Mouse (Mus musculus) liver, embryonic 16.5 days (tissue): ENCODE measurements around the gene 6030468B19Rik. TPM values are rescaled to one million over a fixed set of nuclear protein-coding genes. Genes with fewer than 3 reads are reported as not detected.

Experiments used
- ATAC-seq: fragments of 200-750 bp; cut with Nextera tagmentation; 2 replicates; pipeline ENCODE4 v1.8.0; 2017; ENCODE audit warnings: low read depth, mild to moderate bottlenecking, moderate number of reproducible peaks, moderate library complexity
- H3K27ac ChIP-seq: fragments of 300-500 bp; sonication (generic); 2 replicates; pipeline ENCODE4 v1.5.1; 2014; ENCODE audit warnings: mild to moderate bottlenecking, low read length
- H3K27me3 ChIP-seq: fragments of 300-500 bp; sonication (generic); 2 replicates; pipeline ENCODE4 v1.6.1; 2014; ENCODE audit warnings: low read depth, low read length, mixed read lengths; ENCODE audit not compliant: control insufficient read depth, insufficient read depth
- H3K36me3 ChIP-seq: fragments of 300-500 bp; sonication (generic); 2 replicates; pipeline ENCODE4 v1.6.1; 2014; ENCODE audit warnings: mild to moderate bottlenecking; ENCODE audit not compliant: control insufficient read depth, insufficient read depth
- H3K4me1 ChIP-seq: fragments of 300-500 bp; sonication (generic); 2 replicates; pipeline ENCODE4 v1.6.1; 2014; ENCODE audit warnings: low read depth, low read length, mixed read lengths; ENCODE audit not compliant: control insufficient read depth
- H3K4me2 ChIP-seq: fragments of 300-500 bp; sonication (generic); 2 replicates; pipeline ENCODE4 v1.6.1; 2014; ENCODE audit warnings: low read depth, low read length, mixed read lengths
- H3K4me3 ChIP-seq: fragments of 300-500 bp; sonication (generic); 2 replicates; pipeline ENCODE4 v1.5.1; 2014; ENCODE audit warnings: low read depth, mild to moderate bottlenecking, low read length
- H3K9ac ChIP-seq: fragments of 300-500 bp; sonication (generic); 2 replicates; pipeline ENCODE4 v1.6.1; 2014; ENCODE audit warnings: low read depth, low read length
- H3K9me3 ChIP-seq: fragments of 300-500 bp; sonication (generic); replicated peaks from 2 replicates; pipeline ENCODE4 v1.6.1; 2016; ENCODE audit warnings: low read length; ENCODE audit not compliant: control insufficient read depth
- WGBS: fragments of 180-500 bp; shearing (Covaris S2); extraction: QIAGEN DNeasy Blood & Tissue Kit; methylation state at CpG from one replicate; pipeline ENCODE4 v1.1.7; 2014; ENCODE audit not compliant: insufficient replicate concordance; 5-methylcytosine and 5-hydroxymethylcytosine counted together
- polyA plus RNA-seq: library from polyadenylated mRNA; unstranded; fragments of >200 nt; fragmentation: Nextera tagmentation; extraction: Ambion mirVana; gene quantifications from 2 replicates; pipeline ENCODE4 v1.2.1, GENCODE M21; 2015

Gene 6030468B19Rik
- polyA plus RNA-seq, 1 experiment from 2014 or later: 74.2 TPM

DNA sequence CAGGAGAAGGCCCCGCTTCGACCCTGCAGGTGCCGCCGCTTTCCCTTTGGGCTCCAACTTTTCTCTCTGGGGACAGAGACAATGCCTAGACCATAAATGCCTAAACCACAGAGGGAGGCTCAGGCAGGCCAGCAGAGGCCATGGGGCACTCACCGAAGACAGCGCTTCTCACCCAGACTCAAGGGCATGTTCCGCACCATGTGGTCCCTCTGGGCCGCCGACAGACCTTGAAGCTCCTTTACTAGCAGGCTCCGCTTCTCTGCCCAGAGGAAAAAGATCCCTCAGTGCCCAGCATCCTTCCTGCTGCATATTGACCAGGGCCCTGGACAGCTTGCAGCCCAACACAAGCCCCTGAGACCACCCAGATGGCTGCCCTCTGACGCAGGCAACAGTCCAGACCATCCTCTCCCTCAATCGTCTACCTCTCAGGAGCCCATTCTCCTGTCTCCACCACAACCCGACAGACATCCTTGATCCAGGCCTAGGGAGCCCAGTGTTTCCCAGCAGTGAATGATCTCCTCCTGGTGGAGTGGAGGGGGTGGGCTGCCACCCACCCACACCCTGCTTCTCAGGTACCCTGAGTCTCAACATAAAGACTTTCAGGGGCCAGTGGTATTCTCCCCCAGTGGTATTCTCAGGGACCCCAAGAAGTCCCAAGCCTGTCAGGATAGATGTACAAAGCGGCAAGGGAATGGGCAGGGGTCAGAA is 21.2 kb upstream of the 6030468B19Rik start:
- H3K27ac ChIP-seq: no peak overlapping the region
- H3K4me2 ChIP-seq: no peak overlapping the region
- ATAC-seq: no peak
- WGBS: 91% methylated on average over 14 of the region's 14 CpGs
- H3K9me3 ChIP-seq: no peaks in the 10 kb centered on the region
- no peak overlapping the region for H3K4me3 ChIP-seq
- peaks cover 67% of the 10 kb centered on the region for H3K36me3 ChIP-seq
- peaks cover 22% of the 10 kb centered on the region for H3K4me1 ChIP-seq
- H3K9ac ChIP-seq: no peak overlapping the region
- H3K27me3 ChIP-seq: no peaks in the 10 kb centered on the region

GRCm38 (mm10) chr11:117777111-117777510 is 20.3 kb upstream of the 6030468B19Rik start:
- Histone ChIP-seq H3K27me3 (no peaks in the 10 kb centered on the region), H3K4me1 (peaks cover 26% of the 10 kb centered on the region), H3K36me3 (peaks cover 62% of the 10 kb centered on the region), H3K9me3 (no peaks in the 10 kb centered on the region), H3K4me3 (no peak overlapping the region), H3K9ac (no peak overlapping the region), H3K4me2 (no peak overlapping the region; the same call in 1 of the 2 replicates), H3K27ac (peak overlapping the region; percentile 59; the same call in 1 of the 2 replicates)
- WGBS: 67% methylated on average over 5 of the region's 5 CpGs
- ATAC-seq: no peak

- H3K27me3 ChIP-seq: no peaks in the 10 kb centered on the region
- peak overlapping the region; percentile 45 for H3K27ac ChIP-seq
- peaks cover 26% of the 10 kb centered on the region for H3K4me1 ChIP-seq
- H3K4me3 ChIP-seq: peak overlapping the region; percentile 87
- peak overlapping the region; percentile 95 for H3K9ac ChIP-seq
- H3K9me3 ChIP-seq: no peaks in the 10 kb centered on the region
- WGBS: 85% methylated on average over 11 of the region's 11 CpGs
- ATAC-seq: no peak
- H3K36me3 ChIP-seq: peaks cover 53% of the 10 kb centered on the region
- peak overlapping the region; percentile 97 for H3K4me2 ChIP-seq
These were observed 19.4 kb upstream of the 6030468B19Rik start for GRCm38 (mm10) chr11:117778031-117778430.

- Histone ChIP-seq H3K4me1 (peaks cover 34% of the 10 kb centered on the region), H3K4me3 (peak overlapping the region; percentile 87), H3K4me2 (peak overlapping the region; percentile 97), H3K36me3 (peaks cover 45% of the 10 kb centered on the region), H3K27ac (peak overlapping the region; percentile 99), H3K9me3 (no peaks in the 10 kb centered on the region), H3K9ac (peak overlapping the region; percentile 95), H3K27me3 (no peaks in the 10 kb centered on the region)
- ATAC-seq: no peak
- WGBS: 17% methylated on average over 12 of the region's 12 CpGs
These were observed 18.5 kb upstream of the 6030468B19Rik start for GRCm38 (mm10) chr11:117778851-117779433.

- Histone ChIP-seq H3K4me1 (peaks cover 41% of the 10 kb centered on the region), H3K4me2 (peak overlapping the region; percentile 97), H3K27ac (peak overlapping the region; percentile 99), H3K27me3 (no peaks in the 10 kb centered on the region), H3K4me3 (peak overlapping the region; percentile 87), H3K9me3 (no peaks in the 10 kb centered on the region), H3K36me3 (peaks cover 44% of the 10 kb centered on the region), H3K9ac (peak overlapping the region; percentile 95)
- under 1% methylated on average over 38 of the region's 38 CpGs for WGBS
- peak; percentile 39 for ATAC-seq
These were observed 17.8 kb upstream of the 6030468B19Rik start for GRCm38 (mm10) chr11:117779434-117780198.

GRCm38 (mm10) chr11:117780199-117780515 is 17.3 kb upstream of the 6030468B19Rik start:
- Histone ChIP-seq H3K4me2 (peak overlapping the region; percentile 97), H3K4me3 (peak overlapping the region; percentile 87), H3K9me3 (no peaks in the 10 kb centered on the region), H3K27ac (peak overlapping the region; percentile 99), H3K36me3 (peaks cover 44% of the 10 kb centered on the region), H3K4me1 (peaks cover 45% of the 10 kb centered on the region), H3K9ac (peak overlapping the region; percentile 95), H3K27me3 (no peaks in the 10 kb centered on the region)
- ATAC-seq: 0 out of 2 replicates have a peak, but pooled peaks have one; percentile 0
- 0% methylated on average over 17 of the region's 17 CpGs for WGBS

GRCm38 (mm10) chr11:117780582-117781111 is 16.8 kb upstream of the 6030468B19Rik start:
- WGBS: under 1% methylated on average over 19 of the region's 19 CpGs
- peak overlapping the region; percentile 87 for H3K4me3 ChIP-seq
- peaks cover 43% of the 10 kb centered on the region for H3K36me3 ChIP-seq
- no peaks in the 10 kb centered on the region for H3K27me3 ChIP-seq
- H3K4me2 ChIP-seq: peak overlapping the region; percentile 97
- H3K9ac ChIP-seq: peak overlapping the region; percentile 95
- peak overlapping the region; percentile 99 for H3K27ac ChIP-seq
- H3K4me1 ChIP-seq: peaks cover 46% of the 10 kb centered on the region
- ATAC-seq: peak; percentile 73
- H3K9me3 ChIP-seq: no peaks in the 10 kb centered on the region

DNA sequence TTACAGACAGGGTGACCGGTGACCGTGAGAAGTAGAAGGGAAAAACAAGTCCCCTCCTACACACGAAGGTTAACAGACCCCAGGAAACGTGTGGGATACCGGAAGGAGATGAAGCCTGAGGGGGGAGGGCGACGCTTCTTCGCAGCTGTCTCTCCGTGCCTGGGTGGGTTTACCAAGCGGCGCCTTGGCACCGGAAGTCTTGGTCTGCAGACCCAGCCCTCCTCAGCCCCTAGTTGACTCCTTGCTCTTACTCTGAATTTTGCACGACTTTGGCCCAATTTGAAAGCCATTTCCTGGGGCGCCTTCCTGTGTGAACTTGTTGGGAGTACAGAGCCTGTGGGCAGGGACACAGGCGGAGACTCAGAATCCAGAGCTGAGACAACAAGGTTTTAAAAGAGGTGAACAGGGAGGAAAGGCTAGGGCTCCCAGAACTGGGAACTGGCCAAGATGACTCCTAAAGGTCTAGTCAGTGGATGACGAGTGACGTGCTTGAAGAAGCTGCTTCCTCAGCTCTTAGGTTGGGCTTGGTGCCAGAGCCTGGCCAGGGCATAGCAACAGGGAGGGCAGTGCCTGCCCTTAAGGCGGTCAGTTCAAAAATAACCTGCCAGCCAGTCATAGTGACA is 16.1 kb upstream of the 6030468B19Rik start:
- peaks cover 37% of the 10 kb centered on the region for H3K36me3 ChIP-seq
- ATAC-seq: peak; percentile 5

More for the DNA sequence above, 16.1 kb upstream of the 6030468B19Rik start:
- Histone ChIP-seq H3K9ac (peak overlapping the region; percentile 90), H3K27ac (peak overlapping the region; percentile 99), H3K9me3 (no peaks in the 10 kb centered on the region), H3K4me1 (peaks cover 49% of the 10 kb centered on the region), H3K27me3 (no peaks in the 10 kb centered on the region), H3K4me2 (peak overlapping the region; percentile 97), H3K4me3 (peak overlapping the region; percentile 87)
- WGBS: 5% methylated on average over 18 of the region's 18 CpGs
